Mouse (Mus musculus) thymus, adult 2 months (tissue): ENCODE results near the gene Sptssa. TPM values are rescaled to one million over a fixed set of nuclear protein-coding genes. Genes with fewer than 3 reads are reported as not detected.

Source experiments
- DNase-seq: peaks from one replicate; pipeline ENCODE4 v3.0.0; 2021
- H3K27ac ChIP-seq: fragments of 200-500 bp; 2 replicates; pipeline ENCODE4 v1.5.1; 2012; ENCODE audit warnings: low read length, control low read depth; ENCODE audit not compliant: control insufficient read depth, insufficient read depth
- H3K27me3 ChIP-seq: fragments of 200-500 bp; 2 replicates; pipeline ENCODE4 v1.6.1; 2012; ENCODE audit warnings: mild to moderate bottlenecking, low read length, moderate library complexity, mixed read lengths; ENCODE audit not compliant: control insufficient read depth, insufficient read depth
- H3K36me3 ChIP-seq: fragments of 200-500 bp; 2 replicates; pipeline ENCODE4 v1.6.1; 2012; ENCODE audit warnings: mild to moderate bottlenecking, low read length, moderate library complexity; ENCODE audit not compliant: control insufficient read depth, insufficient read depth
- H3K4me1 ChIP-seq: fragments of 200-500 bp; replicated peaks from 2 replicates; pipeline ENCODE4 v1.6.1; 2012; ENCODE audit warnings: low read length; ENCODE audit not compliant: control insufficient read depth, insufficient read depth
- H3K4me3 ChIP-seq: fragments of 200-500 bp; 2 replicates; pipeline ENCODE4 v1.5.1; 2012; ENCODE audit warnings: mild to moderate bottlenecking, low read length, control low read depth, moderate library complexity; ENCODE audit not compliant: control insufficient read depth, insufficient read depth
- CTCF ChIP-seq: fragments of 200-500 bp; IDR thresholded peaks from 2 replicates; pipeline ENCODE4 v1.5.1; 2012; ENCODE audit warnings: mild to moderate bottlenecking, control low read depth, low read length, moderate library complexity, borderline replicate concordance; ENCODE audit not compliant: control insufficient read depth, poor library complexity, insufficient read depth; ENCODE audit errors: extremely low read depth
- POLR2A ChIP-seq: fragments of 200-500 bp; IDR thresholded peaks from 2 replicates; pipeline ENCODE4 v1.6.1; 2012; ENCODE audit warnings: mild to moderate bottlenecking, low read length, control low read depth, moderate library complexity; ENCODE audit not compliant: control insufficient read depth, poor library complexity, insufficient read depth; ENCODE audit errors: extremely low read depth
- WGBS: fragments of 180-500 bp; shearing (Covaris S2); methylation state at CpG from one replicate; pipeline ENCODE4 v1.1.7; 2018; 5-methylcytosine and 5-hydroxymethylcytosine counted together
- polyA plus RNA-seq: library from polyadenylated mRNA; depleted of rRNA; stranded (reverse); fragments of >200 nt; gene quantifications from 2 replicates; pipeline ENCODE4 v1.2.3, GENCODE M21; 2012; rRNA removed

Sptssa gene
- 92.1 and 97.8 TPM in 2 replicates for polyA plus RNA-seq

- Histone ChIP-seq H3K4me1 (peaks cover 20% of the 10 kb centered on the region), H3K36me3 (no peaks in the 10 kb centered on the region), H3K27me3 (no peaks in the 10 kb centered on the region), H3K4me3 (peak within 1 kb of the TSS; percentile 76), H3K27ac (no peak within 1 kb of the TSS)
- 11% methylated on average over 53 of the region's 53 CpGs for WGBS
- DNase-seq = peak; percentile 94
- peak; percentile 75; the same call in 1 of the 2 replicates for TF ChIP-seq CTCF
- peak; percentile 85 for TF ChIP-seq POLR2A
Observed at GRCm38 (mm10) chr12:54656396-54657171, at the start of gene Sptssa. TSS of gene Sptssa (minus strand) at chr12:54656573.

GRCm38 (mm10) chr12:54699394-54699793 lies 43.0 kb upstream of the Sptssa start:
- H3K4me3 ChIP-seq = no peak overlapping the region
- no peak overlapping the region for H3K27ac ChIP-seq
- H3K36me3 ChIP-seq = no peaks in the 10 kb centered on the region
- no peaks in the 10 kb centered on the region for H3K27me3 ChIP-seq
- DNase-seq = no peak
- WGBS = 84% methylated on average over 7 of the region's 7 CpGs
- H3K4me1 ChIP-seq = peaks cover 3% of the 10 kb centered on the region
- TF ChIP-seq CTCF (no peak), POLR2A (no peak)

DNA sequence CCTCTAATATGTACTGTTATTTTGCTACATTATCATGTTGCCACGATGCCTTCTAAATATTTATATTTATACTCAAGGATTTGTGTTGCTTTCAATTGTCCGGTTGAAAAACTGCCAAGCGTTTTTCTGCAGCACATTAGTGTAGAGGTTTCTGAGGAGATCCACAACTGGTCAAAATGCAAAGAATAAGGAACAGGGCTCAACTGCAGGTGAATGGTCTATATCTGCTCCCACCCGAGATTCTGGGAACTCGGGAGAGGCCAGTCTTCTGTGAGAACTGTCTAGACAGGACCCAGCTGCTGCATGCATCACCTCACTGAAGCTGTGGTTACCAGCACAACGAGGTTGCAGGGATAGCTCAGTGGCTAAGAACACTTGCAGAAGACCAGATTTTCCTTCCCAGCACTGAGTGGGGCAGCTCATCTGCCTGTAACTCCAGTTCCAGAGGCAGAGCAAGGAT lies 41.4 kb upstream of the Sptssa start:
- WGBS = 55% methylated on average over 6 of the region's 6 CpGs
- Histone ChIP-seq H3K27me3 (no peaks in the 10 kb centered on the region), H3K4me3 (no peak overlapping the region), H3K36me3 (no peaks in the 10 kb centered on the region), H3K4me1 (peaks cover 3% of the 10 kb centered on the region), H3K27ac (no peak overlapping the region)
- DNase-seq = no peak
- TF ChIP-seq POLR2A = no peak
- TF ChIP-seq CTCF = no peak

GRCm38 (mm10) chr12:54697003-54697597 lies 40.7 kb upstream of the Sptssa start:
- 10% methylated on average over 7 of the region's 7 CpGs for WGBS
- H3K4me3 ChIP-seq = no peak overlapping the region
- DNase-seq = no peak

GRCm38 (mm10) chr12:54696242-54697002 lies 40.0 kb upstream of the Sptssa start:
- no peak for TF ChIP-seq CTCF
- peak; percentile 98 for TF ChIP-seq POLR2A
- whole genome bisulfite sequencing = under 1% methylated on average over 32 of the region's 32 CpGs
- peak overlapping the region; percentile 92 for H3K27ac ChIP-seq
- H3K27me3 ChIP-seq = no peaks in the 10 kb centered on the region
- DNase-seq = peak; percentile 95
- H3K36me3 ChIP-seq = peaks cover 4% of the 10 kb centered on the region
- peaks cover 3% of the 10 kb centered on the region for H3K4me1 ChIP-seq
- 0 out of 2 replicates have a peak overlapping the region, but pooled peaks have one; percentile 4 for H3K4me3 ChIP-seq

More at GRCm38 (mm10) chr12:54697003-54697597, 40.7 kb upstream of the Sptssa start:
- peaks cover under 1% of the 10 kb centered on the region; the same call in 1 of the 2 replicates for H3K36me3 ChIP-seq
- peak overlapping the region; percentile 57; the same call in 1 of the 2 replicates for H3K27ac ChIP-seq
- H3K4me1 ChIP-seq = peaks cover 3% of the 10 kb centered on the region
- TF ChIP-seq CTCF (no peak), POLR2A (no peak)
- H3K27me3 ChIP-seq = no peaks in the 10 kb centered on the region

DNA sequence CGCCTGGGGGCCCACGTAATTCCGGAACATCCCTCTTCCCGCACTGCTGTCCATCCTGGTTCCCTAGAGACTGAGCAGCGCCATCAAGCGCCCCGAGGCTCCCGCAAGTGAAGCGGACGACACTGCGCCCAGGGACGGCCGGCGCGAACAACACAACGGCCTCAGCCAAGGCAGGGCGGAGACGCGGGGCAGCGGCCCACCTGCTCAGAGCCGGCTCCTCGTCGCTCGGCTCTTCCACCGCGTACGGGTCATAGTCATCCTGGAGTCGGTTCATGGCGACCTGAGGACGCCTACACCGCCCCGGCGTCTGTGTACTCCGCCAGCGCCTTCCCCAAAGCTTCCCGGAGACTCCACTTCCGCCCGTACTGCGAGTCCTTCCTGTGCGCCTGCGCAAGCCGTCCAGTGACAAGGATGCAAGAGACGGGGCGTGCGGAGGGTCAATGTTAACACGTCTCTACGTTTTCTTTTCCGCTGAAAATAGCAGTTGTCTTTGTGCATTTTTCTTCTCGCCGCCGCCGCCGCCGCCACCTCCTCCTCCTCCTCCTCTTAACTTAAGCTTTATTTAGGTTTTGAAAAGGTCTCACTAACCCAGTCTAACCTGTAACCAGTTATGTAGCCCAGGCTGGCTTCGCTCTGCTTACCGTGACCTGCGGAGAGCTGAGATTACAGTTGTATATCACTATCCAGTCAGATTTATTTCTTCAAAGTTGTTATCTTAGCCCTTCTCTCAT lies 39.3 kb upstream of the Sptssa start, which contains the start of gene Eapp:
Gene Eapp (minus strand): TSS at position 387 of the 731 bp plus-strand sequence.
- peak within 1 kb of the TSS; percentile 85 for H3K4me3 ChIP-seq
- peak within 1 kb of the TSS; percentile 92 for H3K27ac ChIP-seq
- H3K36me3 ChIP-seq = peaks cover 4% of the 10 kb centered on the region
- TF ChIP-seq POLR2A (peak; percentile 96), CTCF (0 out of 2 replicates have a peak, but pooled peaks have one; percentile 28)
- peak; percentile 95 for DNase-seq
- no peaks in the 10 kb centered on the region for H3K27me3 ChIP-seq
- H3K4me1 ChIP-seq = peaks cover 3% of the 10 kb centered on the region
- WGBS = under 1% methylated on average over 57 of the region's 57 CpGs
